Mouse (Mus musculus) G1E (cell line): ENCODE measurements around the gene Fmnl2. TPM values are rescaled to one million over a fixed set of nuclear protein-coding genes. Genes with fewer than 3 reads are reported as not detected.

ENCODE experiments used
- ATAC-seq: 2 replicates; pipeline ENCODE4 v1.8.0; 2016; ENCODE audit warnings: mild to moderate bottlenecking; ENCODE audit not compliant: insufficient number of reproducible peaks, poor library complexity, low FRiP score, severe bottlenecking; ENCODE audit errors: extremely low read depth
- DNase-seq: peaks from one replicate; pipeline ENCODE4 v3.0.0; 2012; ENCODE audit warnings: low spot score
- H3K27me3 ChIP-seq: 2 replicates; pipeline ENCODE4 v1.6.1; 2012; ENCODE audit warnings: mild to moderate bottlenecking, low read length, inconsistent platforms; ENCODE audit not compliant: insufficient read depth
- H3K36me3 ChIP-seq: replicated peaks from 2 replicates; pipeline ENCODE3; 2012; ENCODE audit warnings: mild to moderate bottlenecking, inconsistent platforms
- H3K4me1 ChIP-seq: 2 replicates; pipeline ENCODE4 v1.6.1; 2012; ENCODE audit warnings: low read depth, low read length, inconsistent platforms, mixed read lengths; ENCODE audit not compliant: insufficient read depth
- H3K4me3 ChIP-seq: 2 replicates; pipeline ENCODE4 v1.5.1; 2012; ENCODE audit warnings: low read depth, mild to moderate bottlenecking, inconsistent platforms, low read length, moderate library complexity, mixed read lengths
- H3K9me3 ChIP-seq: replicated peaks from 2 replicates; pipeline ENCODE4 v1.6.1; 2012; ENCODE audit warnings: inconsistent platforms
- CTCF ChIP-seq: IDR thresholded peaks from 2 replicates; pipeline ENCODE4 v1.5.1; 2012; ENCODE audit warnings: low read depth, low read length, inconsistent platforms, mixed read lengths
- GATA1 ChIP-seq: IDR thresholded peaks from 2 replicates; pipeline ENCODE4 v1.6.1; 2012; ENCODE audit warnings: borderline replicate concordance, low read length, inconsistent platforms, mixed read lengths
- GATA2 ChIP-seq: IDR thresholded peaks from 2 replicates; pipeline ENCODE4 v1.6.1; 2012; ENCODE audit warnings: low read depth, low read length, inconsistent platforms, borderline replicate concordance
- POLR2AphosphoS5 ChIP-seq: IDR thresholded peaks from 2 replicates; pipeline ENCODE4 v1.6.1; 2012; ENCODE audit warnings: low read depth, low read length, inconsistent platforms; ENCODE audit not compliant: insufficient replicate concordance
- TAL1 ChIP-seq: conservative IDR thresholded peaks from 2 replicates; pipeline ENCODE4 v1.6.1; 2012; ENCODE audit warnings: low read depth, low read length, inconsistent platforms, mixed read lengths
- polyA plus RNA-seq: library from polyadenylated mRNA; stranded (reverse); fragments of >175 nt; gene quantifications from 2 replicates; pipeline ENCODE4 v1.2.3, GENCODE M21; 2012
- total RNA-seq, 2 experiments: library from RNA; stranded (forward) in 1 of 2; stranded (reverse) in 1 of 2; fragments of 200-1000 nt in 1 of 2; fragments of >200 nt in 1 of 2; fragmentation: Nextera tagmentation in 1 of 2; gene quantifications; 2 replicates each; pipeline ENCODE4 v1.2.3; 2014 to 2017

Gene Fmnl2
- total and polyA plus RNA-seq, 3 experiments, result not detected

DNA sequence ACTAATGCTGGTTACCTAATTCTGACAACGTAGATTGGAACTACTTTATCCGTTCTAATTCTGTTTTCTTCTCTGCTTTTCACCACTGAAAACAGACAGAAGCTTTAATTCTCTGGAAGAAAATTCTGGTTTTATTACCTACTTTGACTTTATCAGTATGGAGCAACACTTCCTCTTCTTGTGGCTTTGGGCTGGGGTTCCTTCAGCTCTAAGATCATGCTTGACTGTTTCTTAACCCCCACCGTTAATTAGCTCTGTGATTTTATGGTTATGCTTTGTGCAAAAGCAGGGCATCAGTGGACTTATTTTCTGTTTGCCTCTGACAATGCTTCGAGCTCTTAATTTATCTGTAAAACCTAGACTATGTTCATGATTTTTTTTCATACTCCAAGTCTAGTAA is 29.6 kb upstream of the Fmnl2 start:
- Histone ChIP-seq H3K9me3 (no peaks in the 10 kb centered on the region), H3K4me3 (no peak overlapping the region), H3K4me1 (no peaks in the 10 kb centered on the region), H3K27me3 (no peaks in the 10 kb centered on the region; the same call in 1 of the 2 replicates), H3K36me3 (no peaks in the 10 kb centered on the region)
- ATAC-seq, result no peak
- TF ChIP-seq CTCF, result no peak
- no peak for TF ChIP-seq GATA2
- no peak for TF ChIP-seq POLR2AphosphoS5
- no peak for TF ChIP-seq GATA1
- no peak for TF ChIP-seq TAL1
- DNase-seq, result no peak

DNA sequence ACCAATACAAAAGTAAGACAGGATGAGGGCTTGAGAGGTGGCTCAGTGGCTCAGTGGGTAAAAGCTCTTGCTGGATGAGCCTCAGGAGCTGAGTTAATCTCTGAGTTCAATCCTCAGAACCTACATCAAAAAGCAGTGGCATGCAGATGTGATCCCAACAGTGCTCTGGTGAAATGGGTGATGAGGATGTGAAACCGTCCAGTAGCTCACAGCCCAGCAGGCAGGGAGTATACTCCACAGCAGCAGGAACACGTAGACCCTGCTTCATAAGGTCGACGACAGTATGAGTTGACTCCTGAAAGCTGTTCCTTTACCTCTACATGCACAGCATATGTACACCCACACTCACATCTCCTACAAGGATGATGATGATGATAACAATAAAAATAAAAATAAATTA is 27.1 kb upstream of the Fmnl2 start:
- Histone ChIP-seq H3K36me3 (no peaks in the 10 kb centered on the region), H3K9me3 (no peaks in the 10 kb centered on the region), H3K27me3 (no peaks in the 10 kb centered on the region; the same call in 1 of the 2 replicates), H3K4me1 (no peaks in the 10 kb centered on the region), H3K4me3 (no peak overlapping the region)
- TF ChIP-seq GATA1 (no peak), CTCF (no peak), POLR2AphosphoS5 (no peak), TAL1 (no peak), GATA2 (no peak)
- ATAC-seq, result no peak
- DNase-seq, result no peak

GRCm38 (mm10) chr2:52831585-52831984 is 26.1 kb upstream of the Fmnl2 start:
- ATAC-seq (no peak), DNase-seq (no peak)
- Histone ChIP-seq H3K9me3 (no peaks in the 10 kb centered on the region), H3K27me3 (no peaks in the 10 kb centered on the region; the same call in 1 of the 2 replicates), H3K4me1 (no peaks in the 10 kb centered on the region), H3K4me3 (no peak overlapping the region), H3K36me3 (no peaks in the 10 kb centered on the region)
- TF ChIP-seq POLR2AphosphoS5 (no peak), GATA2 (no peak), CTCF (no peak), GATA1 (no peak), TAL1 (no peak)

DNA sequence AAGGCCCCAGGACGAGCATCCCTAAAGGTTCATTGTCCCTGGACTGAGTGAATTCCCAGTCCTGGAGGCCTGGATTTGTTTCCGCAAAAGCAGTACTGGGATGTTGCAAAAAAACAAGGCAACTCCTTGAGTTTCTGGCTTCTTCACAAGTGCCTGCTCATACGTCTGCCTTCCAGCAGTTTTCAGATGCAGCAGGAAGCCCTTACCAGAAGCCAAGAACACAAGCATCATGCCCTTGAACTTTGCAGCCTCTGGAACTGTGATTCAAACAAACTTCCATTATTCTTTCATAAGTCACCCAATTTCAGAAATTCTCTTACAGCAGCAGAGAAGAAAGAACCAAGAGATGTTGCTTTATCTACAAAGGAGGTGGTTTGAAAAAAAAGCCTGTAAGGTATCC is 21.9 kb upstream of the Fmnl2 start:
- Histone ChIP-seq H3K36me3 (no peaks in the 10 kb centered on the region), H3K27me3 (no peaks in the 10 kb centered on the region; the same call in 1 of the 2 replicates), H3K4me3 (no peak overlapping the region), H3K4me1 (no peaks in the 10 kb centered on the region), H3K9me3 (no peaks in the 10 kb centered on the region)
- TF ChIP-seq CTCF (no peak), GATA2 (no peak), TAL1 (no peak), POLR2AphosphoS5 (no peak), GATA1 (no peak)
- ATAC-seq (no peak), DNase-seq (no peak)

DNA sequence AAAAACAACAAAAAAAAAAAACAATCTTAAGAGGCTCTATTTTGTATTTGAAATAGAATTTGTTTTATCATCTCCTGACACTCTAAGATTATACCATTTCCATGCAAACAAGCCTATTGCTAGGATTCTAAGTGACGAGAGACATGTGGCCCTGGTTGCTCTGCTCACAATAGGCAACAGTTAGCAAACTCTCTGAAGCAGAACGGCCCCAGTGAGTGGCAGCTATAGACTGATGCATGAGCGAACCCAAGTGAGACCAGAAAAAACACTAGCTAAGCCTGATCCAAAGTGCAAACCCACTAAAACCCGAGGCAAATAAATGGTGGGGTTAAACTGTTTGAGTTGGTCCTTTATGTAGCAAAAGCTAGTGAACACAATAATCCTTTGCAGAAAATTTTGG is 18.6 kb upstream of the Fmnl2 start:
- H3K4me3 ChIP-seq, result no peak overlapping the region
- H3K36me3 ChIP-seq, result no peaks in the 10 kb centered on the region
- DNase-seq (no peak), ATAC-seq (no peak)
- H3K9me3 ChIP-seq, result no peaks in the 10 kb centered on the region
- no peak for TF ChIP-seq CTCF
- TF ChIP-seq POLR2AphosphoS5, result no peak
- TF ChIP-seq TAL1, result no peak
- no peak for TF ChIP-seq GATA2
- TF ChIP-seq GATA1, result no peak
- H3K4me1 ChIP-seq, result no peaks in the 10 kb centered on the region
- no peaks in the 10 kb centered on the region for H3K27me3 ChIP-seq

- Histone ChIP-seq H3K27me3 (no peaks in the 10 kb centered on the region), H3K4me3 (no peak overlapping the region), H3K9me3 (no peaks in the 10 kb centered on the region), H3K36me3 (no peaks in the 10 kb centered on the region), H3K4me1 (no peaks in the 10 kb centered on the region)
- TF ChIP-seq TAL1, result no peak
- no peak for TF ChIP-seq GATA2
- TF ChIP-seq CTCF, result no peak
- TF ChIP-seq POLR2AphosphoS5, result no peak
- no peak for TF ChIP-seq GATA1
- DNase-seq (no peak), ATAC-seq (no peak)
Measured at GRCm38 (mm10) chr2:52839868-52840267, 17.8 kb upstream of the Fmnl2 start.
